Mouse (Mus musculus): Measurements from ENCODE around the gene Plet1. TPM values are rescaled to one million over a fixed set of nuclear protein-coding genes. Genes with fewer than 3 reads are reported as not detected.
A peak's percentile ranks its signal among the peaks of the same experiment; 100 is the strongest.

Gene Plet1
- polyA plus RNA-seq, 1 experiment from 2014 or later, result 1.7 TPM

DNA sequence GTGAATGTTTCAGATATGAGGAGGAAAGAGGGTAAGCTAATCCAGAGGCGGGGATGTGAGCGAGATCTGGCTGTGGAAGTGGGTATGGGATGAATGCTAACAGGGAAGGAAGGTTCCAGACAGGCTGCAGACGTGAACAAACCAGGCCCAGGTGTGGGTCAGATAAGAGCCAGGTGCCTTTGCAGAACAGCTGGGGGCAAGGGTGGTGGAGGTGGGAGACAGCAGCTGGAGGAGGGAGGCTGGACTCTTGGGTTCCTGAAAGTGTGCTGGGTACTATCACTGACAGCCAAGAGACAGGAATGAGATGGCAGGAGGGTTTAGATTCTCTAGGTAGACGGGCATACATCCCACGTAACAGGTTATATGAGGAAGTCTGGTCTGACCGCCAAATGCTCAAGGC lies 2.8 kb downstream of the Plet1 start:
- 58% methylated on average over 6 of the region's 6 CpGs for WGBS
- Histone ChIP-seq H3K27me3 (replicated peaks) (no peaks in the 10 kb centered on the region), H3K9ac (no peak overlapping the region), H3K4me1 (replicated peaks) (peaks cover 13% of the 10 kb centered on the region; the same call in 1 of the 2 replicates), H3K9me3 (no peaks in the 10 kb centered on the region), H3K4me2 (replicated peaks) (no peak overlapping the region), H3K36me3 (no peaks in the 10 kb centered on the region), H3K27ac (no peak overlapping the region), H3K4me3 (replicated peaks) (no peak overlapping the region)
- no peak for ATAC-seq

DNA sequence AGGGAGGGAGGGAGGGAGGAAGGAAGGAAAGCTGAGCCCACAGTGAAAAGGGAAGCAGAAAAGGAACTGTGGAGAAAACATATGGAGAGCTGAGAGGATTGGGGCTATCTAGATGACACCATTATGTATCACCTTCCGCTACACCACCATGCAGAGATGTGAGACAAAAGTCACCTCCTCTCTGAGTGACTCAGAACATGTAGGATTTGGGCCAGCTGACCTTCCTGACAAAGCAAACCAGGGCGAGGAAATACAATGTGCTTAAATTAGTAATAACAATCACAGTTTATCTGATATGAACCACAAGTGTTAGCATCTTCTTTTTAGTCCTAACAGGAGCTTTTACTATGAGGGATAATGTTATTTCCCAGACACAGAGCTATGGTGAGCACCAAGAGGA lies 3.2 kb downstream of the Plet1 start:
- H3K9ac ChIP-seq, result no peak overlapping the region
- no peak overlapping the region for H3K4me3 ChIP-seq (replicated peaks)
- no peak overlapping the region for H3K4me2 ChIP-seq (replicated peaks)
- no peaks in the 10 kb centered on the region for H3K9me3 ChIP-seq
- WGBS, result 81% methylated on average over 2 of the region's 2 CpGs
- ATAC-seq, result no peak
- no peak overlapping the region for H3K27ac ChIP-seq
- H3K4me1 ChIP-seq (replicated peaks), result peaks cover 13% of the 10 kb centered on the region; the same call in 1 of the 2 replicates
- no peaks in the 10 kb centered on the region for H3K36me3 ChIP-seq
- H3K27me3 ChIP-seq (replicated peaks), result no peaks in the 10 kb centered on the region

GRCm38 (mm10) chr9:50498815-50499214 lies 4.5 kb downstream of the Plet1 start:
- no peak for ATAC-seq
- Histone ChIP-seq H3K4me2 (replicated peaks) (no peak overlapping the region), H3K27ac (no peak overlapping the region), H3K27me3 (replicated peaks) (no peaks in the 10 kb centered on the region), H3K4me1 (replicated peaks) (peaks cover 13% of the 10 kb centered on the region; the same call in 1 of the 2 replicates), H3K9me3 (no peaks in the 10 kb centered on the region), H3K36me3 (no peaks in the 10 kb centered on the region), H3K9ac (no peak overlapping the region), H3K4me3 (replicated peaks) (no peak overlapping the region)
- 81% methylated on average over 16 of the region's 16 CpGs for WGBS

GRCm38 (mm10) chr9:50499781-50500180 lies 5.5 kb downstream of the Plet1 start:
- Histone ChIP-seq H3K4me1 (replicated peaks) (0 out of 2 replicates have a peak, but pooled peaks cover 9% of the 10 kb centered on the region), H3K27ac (no peak overlapping the region), H3K4me3 (replicated peaks) (no peak overlapping the region), H3K9ac (no peak overlapping the region), H3K36me3 (no peaks in the 10 kb centered on the region), H3K4me2 (replicated peaks) (no peak overlapping the region), H3K9me3 (no peaks in the 10 kb centered on the region), H3K27me3 (replicated peaks) (no peaks in the 10 kb centered on the region)
- 89% methylated on average over 3 of the region's 3 CpGs for WGBS
- no peak for ATAC-seq

GRCm38 (mm10) chr9:50500467-50500973 lies 6.2 kb downstream of the Plet1 start:
- peak overlapping the region; percentile 23 for H3K4me3 ChIP-seq (replicated peaks)
- H3K27me3 ChIP-seq (replicated peaks), result no peaks in the 10 kb centered on the region
- no peak overlapping the region for H3K27ac ChIP-seq
- H3K9ac ChIP-seq, result no peak overlapping the region
- peak overlapping the region; percentile 49 for H3K4me2 ChIP-seq (replicated peaks)
- 61% methylated on average over 15 of the region's 15 CpGs for WGBS
- ATAC-seq, result no peak
- H3K36me3 ChIP-seq, result no peaks in the 10 kb centered on the region
- H3K4me1 ChIP-seq (replicated peaks), result peaks cover 11% of the 10 kb centered on the region
- no peaks in the 10 kb centered on the region for H3K9me3 ChIP-seq

DNA sequence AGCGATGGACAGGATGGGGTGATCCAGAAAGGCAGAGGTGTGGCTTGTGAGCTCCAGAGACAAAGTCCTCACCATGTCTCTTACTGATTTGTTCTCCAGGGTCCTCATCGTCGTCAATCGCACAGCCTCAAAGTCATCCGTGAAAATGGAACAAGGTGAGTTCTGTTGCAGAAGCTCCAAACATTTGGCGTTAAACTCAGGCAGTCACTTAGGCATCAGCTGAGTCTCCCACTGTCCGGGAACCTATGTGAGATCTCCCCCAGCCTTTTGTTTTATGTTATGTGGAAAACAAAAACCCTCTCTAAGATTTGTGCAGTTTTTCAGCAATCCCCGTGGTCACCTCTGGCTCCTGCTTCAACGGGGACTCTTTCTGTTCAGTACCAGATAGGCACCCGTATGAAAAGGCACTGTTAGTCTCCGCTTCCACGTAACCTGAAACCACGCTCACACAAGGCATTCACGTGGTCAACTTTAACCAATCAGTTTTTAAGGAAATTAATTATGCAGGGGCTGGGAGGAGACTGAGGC lies 6.7 kb downstream of the Plet1 start:
- peak; percentile 88 for ATAC-seq
- no peak overlapping the region for H3K9ac ChIP-seq

DNA sequence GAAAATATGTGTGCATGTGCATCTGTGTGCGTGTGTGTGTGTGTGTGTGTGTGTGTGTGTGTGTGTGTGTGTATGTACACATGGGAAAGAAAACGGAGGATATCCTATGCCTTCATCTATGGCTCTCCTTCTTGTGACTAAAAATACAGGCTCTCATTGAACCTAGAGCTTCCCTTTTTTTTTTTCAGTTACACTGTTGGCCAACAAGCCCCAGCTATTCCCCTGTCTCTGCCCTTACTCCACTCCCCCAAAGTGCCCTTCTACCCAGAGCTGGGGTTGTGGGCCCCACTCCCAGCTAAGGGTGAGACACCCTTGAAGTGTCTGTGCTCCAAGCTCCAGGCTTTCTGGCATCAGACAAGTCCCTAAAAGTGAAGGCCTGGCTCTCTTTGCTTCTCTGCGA lies 8.6 kb downstream of the Plet1 start:
- Histone ChIP-seq H3K4me1 (replicated peaks) (peaks cover 8% of the 10 kb centered on the region), H3K4me3 (replicated peaks) (no peak overlapping the region), H3K36me3 (no peaks in the 10 kb centered on the region), H3K4me2 (replicated peaks) (no peak overlapping the region), H3K27me3 (replicated peaks) (no peaks in the 10 kb centered on the region), H3K9ac (no peak overlapping the region), H3K9me3 (no peaks in the 10 kb centered on the region), H3K27ac (no peak overlapping the region)
- ATAC-seq, result no peak
- 90% methylated on average over 3 of the region's 3 CpGs for WGBS

More for the DNA sequence above, 6.7 kb downstream of the Plet1 start:
- WGBS, result 25% methylated on average over 14 of the region's 14 CpGs
- H3K4me2 ChIP-seq (replicated peaks), result peak overlapping the region; percentile 49
- H3K27ac ChIP-seq, result no peak overlapping the region
- no peaks in the 10 kb centered on the region for H3K36me3 ChIP-seq
- H3K9me3 ChIP-seq, result no peaks in the 10 kb centered on the region
- no peaks in the 10 kb centered on the region for H3K27me3 ChIP-seq (replicated peaks)
- H3K4me3 ChIP-seq (replicated peaks), result peak overlapping the region; percentile 23
- peaks cover 15% of the 10 kb centered on the region for H3K4me1 ChIP-seq (replicated peaks)

- no peak overlapping the region for H3K27ac ChIP-seq
- H3K9me3 ChIP-seq, result no peaks in the 10 kb centered on the region
- H3K36me3 ChIP-seq, result no peaks in the 10 kb centered on the region
- H3K27me3 ChIP-seq (replicated peaks), result no peaks in the 10 kb centered on the region
- H3K4me3 ChIP-seq (replicated peaks), result no peak overlapping the region
- peak overlapping the region; percentile 42 for H3K4me2 ChIP-seq (replicated peaks)
- ATAC-seq, result no peak
- 17% methylated on average over 6 of the region's 6 CpGs for WGBS
- no peak overlapping the region for H3K9ac ChIP-seq
- H3K4me1 ChIP-seq (replicated peaks), result peaks cover 8% of the 10 kb centered on the region
These were observed 11.1 kb downstream of the Plet1 start for GRCm38 (mm10) chr9:50505405-50505804.

- Histone ChIP-seq H3K36me3 (no peaks in the 10 kb centered on the region), H3K4me2 (replicated peaks) (no peak overlapping the region), H3K4me3 (replicated peaks) (no peak overlapping the region), H3K4me1 (replicated peaks) (peaks cover 8% of the 10 kb centered on the region), H3K27me3 (replicated peaks) (no peaks in the 10 kb centered on the region), H3K9me3 (no peaks in the 10 kb centered on the region), H3K27ac (no peak overlapping the region), H3K9ac (no peak overlapping the region)
- no peak for ATAC-seq
- WGBS, result 41% methylated on average over 7 of the region's 7 CpGs
These were observed 13.2 kb downstream of the Plet1 start for GRCm38 (mm10) chr9:50507570-50507969.

DNA sequence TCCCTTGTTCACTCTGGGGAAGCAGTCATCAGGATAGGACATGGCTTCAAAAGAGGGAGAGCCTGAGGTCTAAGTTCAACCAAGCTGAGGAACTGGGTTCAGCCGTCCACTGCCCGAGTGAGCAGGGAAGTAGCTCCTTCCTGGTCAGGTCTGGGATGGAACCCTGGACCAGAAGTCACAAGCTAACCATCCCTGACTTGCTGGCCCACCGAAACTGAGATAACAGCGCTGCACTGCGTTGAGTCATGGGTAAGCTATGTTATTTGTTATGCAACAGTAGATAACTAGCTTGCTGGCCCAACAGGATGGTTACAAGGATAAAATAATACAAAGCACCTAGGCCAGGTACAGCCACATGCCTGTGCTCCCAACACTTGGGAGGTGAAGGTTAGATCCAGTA lies 21.1 kb downstream of the Plet1 start:
- Histone ChIP-seq H3K4me1 (replicated peaks) (no peaks in the 10 kb centered on the region), H3K36me3 (no peaks in the 10 kb centered on the region), H3K9ac (no peak overlapping the region), H3K27ac (no peak overlapping the region), H3K27me3 (replicated peaks) (no peaks in the 10 kb centered on the region), H3K4me3 (replicated peaks) (no peak overlapping the region), H3K9me3 (no peaks in the 10 kb centered on the region), H3K4me2 (replicated peaks) (no peak overlapping the region)
- peak; percentile 84 for ATAC-seq
- WGBS, result 70% methylated on average over 5 of the region's 5 CpGs

DNA sequence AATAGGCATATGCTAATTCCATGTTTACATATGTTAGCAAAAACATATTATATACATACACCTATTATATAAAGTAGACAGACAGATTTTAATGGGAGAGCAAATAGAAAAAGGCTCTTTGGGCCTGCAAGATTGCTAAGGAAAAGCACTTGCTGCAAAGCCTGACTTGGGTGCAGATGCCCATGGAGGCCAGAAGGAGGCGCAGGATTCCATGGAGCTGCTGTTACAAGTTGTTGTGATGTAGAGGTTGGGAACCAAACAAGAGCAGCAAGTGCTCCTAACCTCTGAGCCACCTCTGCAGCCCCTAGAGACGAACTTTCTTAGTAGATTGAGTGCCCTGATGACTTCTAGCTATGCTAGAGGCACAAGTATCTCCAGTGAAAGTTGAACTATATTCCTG lies 24.5 kb downstream of the Plet1 start:
- Histone ChIP-seq H3K4me2 (replicated peaks) (no peak overlapping the region), H3K4me1 (replicated peaks) (no peaks in the 10 kb centered on the region), H3K36me3 (no peaks in the 10 kb centered on the region), H3K27me3 (replicated peaks) (no peaks in the 10 kb centered on the region), H3K4me3 (replicated peaks) (no peak overlapping the region), H3K27ac (no peak overlapping the region), H3K9ac (no peak overlapping the region), H3K9me3 (no peaks in the 10 kb centered on the region)
- WGBS, result 13% methylated on average over 2 of the region's 2 CpGs
- no peak for ATAC-seq

GRCm38 (mm10) chr9:50520748-50521147 lies 26.4 kb downstream of the Plet1 start:
- ATAC-seq, result no peak
- Histone ChIP-seq H3K4me2 (replicated peaks) (no peak overlapping the region), H3K4me3 (replicated peaks) (no peak overlapping the region), H3K9ac (no peak overlapping the region), H3K36me3 (no peaks in the 10 kb centered on the region), H3K27me3 (replicated peaks) (no peaks in the 10 kb centered on the region), H3K9me3 (no peaks in the 10 kb centered on the region), H3K4me1 (replicated peaks) (no peaks in the 10 kb centered on the region), H3K27ac (no peak overlapping the region)
- WGBS, result 85% methylated on average over 6 of the region's 6 CpGs

DNA sequence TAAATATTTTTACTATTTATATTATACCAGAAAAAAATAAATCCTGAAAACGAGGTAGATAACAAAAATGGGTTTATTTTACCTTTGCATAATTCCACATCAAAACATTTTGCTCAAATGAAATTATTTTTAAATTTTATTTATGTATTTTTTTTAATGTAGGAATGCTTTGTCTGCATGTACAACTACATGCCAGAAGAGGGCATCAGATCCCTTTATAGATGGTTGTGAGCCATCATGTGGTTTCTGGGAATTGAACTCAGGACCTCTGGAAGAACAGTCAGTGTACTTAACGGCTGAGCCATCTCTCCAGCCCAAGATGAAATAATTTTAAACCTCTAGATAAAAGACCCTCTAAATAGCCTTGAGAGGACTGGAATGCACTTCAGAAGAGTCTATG lies 27.2 kb downstream of the Plet1 start:
- no peaks in the 10 kb centered on the region for H3K36me3 ChIP-seq
- H3K27ac ChIP-seq, result no peak overlapping the region
- 61% methylated on average over 2 of the region's 2 CpGs for WGBS
- H3K4me1 ChIP-seq (replicated peaks), result 0 out of 2 replicates have a peak, but pooled peaks cover under 1% of the 10 kb centered on the region
- no peak overlapping the region for H3K4me2 ChIP-seq (replicated peaks)
- H3K27me3 ChIP-seq (replicated peaks), result no peaks in the 10 kb centered on the region
- ATAC-seq, result no peak
- no peak overlapping the region for H3K4me3 ChIP-seq (replicated peaks)
- H3K9ac ChIP-seq, result no peak overlapping the region
- no peaks in the 10 kb centered on the region for H3K9me3 ChIP-seq
